Mouse (Mus musculus) liver, adult (tissue): Measurements from ENCODE around the gene Kcnq1.

Experiments used
- GATA4 ChIP-seq: IDR thresholded peaks from 2 replicates; pipeline ENCODE4 v1.6.1; 2014; ENCODE audit warnings: mild to moderate bottlenecking, low read length; ENCODE audit not compliant: insufficient replicate concordance

Gene Kcnq1

GRCm38 (mm10) chr7:143473347-143474101 lies 367.4 kb downstream of the Kcnq1 start, which contains the start of gene Slc22a18:
TSS of gene Slc22a18 (plus strand) at chr7:143473736.
- no peak for TF ChIP-seq GATA4

DNA sequence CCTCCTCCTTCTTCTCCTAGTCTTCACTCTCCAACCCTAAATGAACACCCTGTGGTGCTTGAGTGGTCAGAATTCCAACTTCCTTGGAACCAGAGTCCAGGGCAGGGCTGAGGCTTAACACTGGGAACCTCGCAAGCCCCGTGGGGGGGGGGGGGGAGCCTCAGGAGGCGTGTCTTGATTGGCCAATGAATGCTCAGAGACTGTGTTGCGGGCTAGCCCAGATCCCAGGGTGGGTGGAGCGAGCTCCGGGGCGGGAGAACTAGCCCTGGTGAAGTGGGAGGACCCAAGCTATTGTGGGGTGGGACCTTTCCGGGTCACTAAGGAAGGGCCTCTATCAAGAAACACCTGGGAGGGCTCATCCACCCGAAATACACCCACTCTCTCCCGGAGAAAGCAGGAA lies 368.6 kb downstream of the Kcnq1 start:
- no peak for TF ChIP-seq GATA4

DNA sequence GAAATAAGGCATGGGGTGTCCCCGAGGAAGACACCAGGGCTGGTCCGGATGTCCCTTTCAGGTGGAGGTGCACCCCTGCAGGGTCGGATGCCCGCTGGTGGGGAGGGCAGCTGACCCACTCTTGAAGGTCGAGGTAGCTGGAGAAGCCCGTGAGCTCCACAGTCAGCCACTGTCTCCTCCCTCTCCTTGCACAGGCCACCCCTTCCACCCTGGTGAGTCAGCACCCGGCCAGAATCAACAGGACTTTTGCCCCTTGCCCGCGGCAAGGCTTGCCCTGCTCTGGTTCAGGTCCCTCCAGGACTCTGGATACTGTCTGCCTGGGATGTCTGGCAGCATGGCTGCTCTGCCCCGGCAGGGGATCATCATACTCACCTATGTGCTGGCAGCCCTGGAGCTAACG lies 369.7 kb downstream of the Kcnq1 start:
- no peak for TF ChIP-seq GATA4
